Mouse (Mus musculus): ENCODE data around the gene Zkscan6. TPM values are rescaled to one million over a fixed set of nuclear protein-coding genes. Genes with fewer than 3 reads are reported as not detected.
A peak's percentile ranks its signal among the peaks of the same experiment; 100 is the strongest.

Zkscan6 gene
- polyA plus RNA-seq, 1 experiment from 2014 or later: 10.6 TPM

GRCm38 (mm10) chr11:65820877-65821276 is 13.9 kb downstream of the Zkscan6 start:
- ATAC-seq (ENCODE audit: low FRiP score) (peak; percentile 73; the same call in 1 of the 2 replicates), DNase-seq (ENCODE audit: low spot score) (peak; percentile 79)
- no peaks in the 10 kb centered on the region for H3K4me1 ChIP-seq (replicated peaks; ENCODE audit: control insufficient read depth, insufficient read depth, low read length)
- WGBS: 18% methylated on average over 7 of the region's 7 CpGs
- H3K27me3 ChIP-seq (ENCODE audit: control insufficient read depth, insufficient read depth, low read length): no peaks in the 10 kb centered on the region
- no peak overlapping the region for H3K9ac ChIP-seq (ENCODE audit: low read depth, low read length)
- no peak overlapping the region for H3K4me2 ChIP-seq (replicated peaks; ENCODE audit: low read depth, low read length)
- no peak overlapping the region for H3K4me3 ChIP-seq (ENCODE audit: low read depth, low read length)
- H3K36me3 ChIP-seq (ENCODE audit: control insufficient read depth, insufficient read depth, low read length): no peaks in the 10 kb centered on the region
- H3K9me3 ChIP-seq (ENCODE audit: control insufficient read depth, low read length): no peaks in the 10 kb centered on the region
- no peak overlapping the region for H3K27ac ChIP-seq (ENCODE audit: low read depth, low read length)

- Histone ChIP-seq H3K27me3 (ENCODE audit: control insufficient read depth, insufficient read depth, low read length) (no peaks in the 10 kb centered on the region), H3K9me3 (ENCODE audit: control insufficient read depth, low read length) (no peaks in the 10 kb centered on the region), H3K9ac (ENCODE audit: low read depth, low read length) (no peak overlapping the region), H3K4me2 (replicated peaks; ENCODE audit: low read depth, low read length) (no peak overlapping the region), H3K36me3 (ENCODE audit: control insufficient read depth, insufficient read depth, low read length) (peaks cover 4% of the 10 kb centered on the region; the same call in 1 of the 2 replicates), H3K4me1 (replicated peaks; ENCODE audit: control insufficient read depth, insufficient read depth, low read length) (no peaks in the 10 kb centered on the region), H3K4me3 (ENCODE audit: low read depth, low read length) (no peak overlapping the region), H3K27ac (ENCODE audit: low read depth, low read length) (no peak overlapping the region)
- DNase-seq (ENCODE audit: low spot score) (no peak), ATAC-seq (ENCODE audit: low FRiP score) (no peak)
- WGBS: 94% methylated on average over 3 of the region's 3 CpGs
Measured at GRCm38 (mm10) chr11:65824556-65824955, 17.6 kb downstream of the Zkscan6 start.

- no peak for DNase-seq (ENCODE audit: low spot score)
- 77% methylated on average over 8 of the region's 8 CpGs for WGBS
- no peaks in the 10 kb centered on the region for H3K36me3 ChIP-seq (ENCODE audit: control insufficient read depth, insufficient read depth, low read length)
- no peak overlapping the region for H3K4me3 ChIP-seq (ENCODE audit: low read depth, low read length)
- H3K9me3 ChIP-seq (ENCODE audit: control insufficient read depth, low read length): no peaks in the 10 kb centered on the region
- no peak for ATAC-seq (ENCODE audit: low FRiP score)
- no peaks in the 10 kb centered on the region for H3K27me3 ChIP-seq (ENCODE audit: control insufficient read depth, insufficient read depth, low read length)
- H3K4me1 ChIP-seq (replicated peaks; ENCODE audit: control insufficient read depth, insufficient read depth, low read length): no peaks in the 10 kb centered on the region
- H3K9ac ChIP-seq (ENCODE audit: low read depth, low read length): no peak overlapping the region
- no peak overlapping the region for H3K27ac ChIP-seq (ENCODE audit: low read depth, low read length)
- no peak overlapping the region for H3K4me2 ChIP-seq (replicated peaks; ENCODE audit: low read depth, low read length)
Measured at GRCm38 (mm10) chr11:65838999-65839398, 32.0 kb downstream of the Zkscan6 start.

- Histone ChIP-seq H3K4me3 (ENCODE audit: low read depth, low read length) (no peak overlapping the region), H3K4me1 (replicated peaks; ENCODE audit: control insufficient read depth, insufficient read depth, low read length) (no peaks in the 10 kb centered on the region), H3K27ac (ENCODE audit: low read depth, low read length) (no peak overlapping the region), H3K27me3 (ENCODE audit: control insufficient read depth, insufficient read depth, low read length) (no peaks in the 10 kb centered on the region), H3K36me3 (ENCODE audit: control insufficient read depth, insufficient read depth, low read length) (no peaks in the 10 kb centered on the region), H3K9ac (ENCODE audit: low read depth, low read length) (no peak overlapping the region), H3K4me2 (replicated peaks; ENCODE audit: low read depth, low read length) (no peak overlapping the region), H3K9me3 (ENCODE audit: control insufficient read depth, low read length) (no peaks in the 10 kb centered on the region)
- WGBS: 79% methylated on average over 5 of the region's 5 CpGs
- no peak for ATAC-seq (ENCODE audit: low FRiP score)
- no peak for DNase-seq (ENCODE audit: low spot score)
Measured at GRCm38 (mm10) chr11:65846446-65846845, 39.5 kb downstream of the Zkscan6 start.

GRCm38 (mm10) chr11:65852066-65852465 is 45.1 kb downstream of the Zkscan6 start:
- H3K27me3 ChIP-seq (ENCODE audit: control insufficient read depth, insufficient read depth, low read length): no peaks in the 10 kb centered on the region
- H3K9ac ChIP-seq (ENCODE audit: low read depth, low read length): no peak overlapping the region
- H3K36me3 ChIP-seq (ENCODE audit: control insufficient read depth, insufficient read depth, low read length): no peaks in the 10 kb centered on the region
- whole genome bisulfite sequencing: 26% methylated on average over 1 of the region's 1 CpGs
- ATAC-seq (ENCODE audit: low FRiP score) (no peak), DNase-seq (ENCODE audit: low spot score) (peak; percentile 38)
- H3K4me2 ChIP-seq (replicated peaks; ENCODE audit: low read depth, low read length): no peak overlapping the region
- no peak overlapping the region for H3K27ac ChIP-seq (ENCODE audit: low read depth, low read length)
- no peaks in the 10 kb centered on the region for H3K4me1 ChIP-seq (replicated peaks; ENCODE audit: control insufficient read depth, insufficient read depth, low read length)
- H3K4me3 ChIP-seq (ENCODE audit: low read depth, low read length): no peak overlapping the region
- H3K9me3 ChIP-seq (ENCODE audit: control insufficient read depth, low read length): no peaks in the 10 kb centered on the region

- Histone ChIP-seq H3K27me3 (ENCODE audit: control insufficient read depth, insufficient read depth, low read length) (no peaks in the 10 kb centered on the region), H3K4me1 (replicated peaks; ENCODE audit: control insufficient read depth, insufficient read depth, low read length) (no peaks in the 10 kb centered on the region), H3K27ac (ENCODE audit: low read depth, low read length) (no peak overlapping the region), H3K9me3 (ENCODE audit: control insufficient read depth, low read length) (no peaks in the 10 kb centered on the region), H3K36me3 (ENCODE audit: control insufficient read depth, insufficient read depth, low read length) (no peaks in the 10 kb centered on the region), H3K4me2 (replicated peaks; ENCODE audit: low read depth, low read length) (no peak overlapping the region), H3K4me3 (ENCODE audit: low read depth, low read length) (no peak overlapping the region), H3K9ac (ENCODE audit: low read depth, low read length) (no peak overlapping the region)
- no peak for ATAC-seq (ENCODE audit: low FRiP score)
- 58% methylated on average over 4 of the region's 4 CpGs for WGBS
- DNase-seq (ENCODE audit: low spot score): no peak
Measured at GRCm38 (mm10) chr11:65861476-65861875, 54.5 kb downstream of the Zkscan6 start.

- Histone ChIP-seq H3K4me3 (ENCODE audit: low read depth, low read length) (no peak overlapping the region), H3K27ac (ENCODE audit: low read depth, low read length) (no peak overlapping the region), H3K9me3 (ENCODE audit: control insufficient read depth, low read length) (no peaks in the 10 kb centered on the region), H3K36me3 (ENCODE audit: control insufficient read depth, insufficient read depth, low read length) (no peaks in the 10 kb centered on the region), H3K4me1 (replicated peaks; ENCODE audit: control insufficient read depth, insufficient read depth, low read length) (no peaks in the 10 kb centered on the region), H3K4me2 (replicated peaks; ENCODE audit: low read depth, low read length) (no peak overlapping the region), H3K27me3 (ENCODE audit: control insufficient read depth, insufficient read depth, low read length) (no peaks in the 10 kb centered on the region), H3K9ac (ENCODE audit: low read depth, low read length) (no peak overlapping the region)
- DNase-seq (ENCODE audit: low spot score) (no peak), ATAC-seq (ENCODE audit: low FRiP score) (no peak)
- WGBS: 79% methylated on average over 1 of the region's 1 CpGs
Measured at GRCm38 (mm10) chr11:65877146-65877775, 70.3 kb downstream of the Zkscan6 start.

Other genes with a start within 250 kb of the Zkscan6 start
- 82.7 and 87.7 TPM in 2 replicates for gene Map2k4, start 18.9 kb upstream of the Zkscan6 start, polyA plus RNA-seq (2014; fragmentation: Nextera tagmentation; extraction: Ambion mirVana)

All from hindbrain, embryonic 11.5 days (tissue).